Comparison of ENCODE assay signal across 9 mouse cellular contexts in genomic region chr1:133181072-133182015, GRCm38 (mm10). TPM values are rescaled to one million over a fixed set of nuclear protein-coding genes. Genes with fewer than 3 reads are reported as not detected.
DNase-seq lines count a peak whose midpoint lies in the region; ATAC-seq and TF ChIP-seq lines count a peak whose summit lies in the region.
"Had no signal": no experiment of that assay in that cellular context is flagged by ENCODE, and none has a peak within 500 bp of the region (broad histone marks: within the 10 kb centered on the region; RNA-seq: fewer than 3 reads in every experiment).

No protein-coding gene starts in this region.

- DNase-seq in CD8-positive naive resting alpha-beta T cell, adult 2 months (ENCODE audit: low read depth in 2 of 2, low spot score in 2 of 2) = peak; percentile 48 to 65
- DNase-seq in brain, embryonic 18.5 days (ENCODE audit: low read depth, low spot score) = peak; percentile 82
- DNase-seq in forebrain, embryonic 11.5 days (ENCODE audit: low spot score) = peak; percentile 92
- DNase-seq in kidney, postnatal 25 days = peak; percentile 75 to 82
- no peak for DNase-seq in liver, embryonic 13.5 days
- DNase-seq in thymus, adult 2 months = peak; percentile 82

- H3K4me2 ChIP-seq in forebrain, embryonic 11.5 days (ENCODE audit: low read depth, low read length, severe bottlenecking) = peak overlapping the region; percentile 60
- H3K4me2 ChIP-seq in heart, embryonic 15.5 days = peak overlapping the region; percentile 87
- H3K4me2 ChIP-seq in liver, embryonic 13.5 days = peak overlapping the region; percentile 55
- H3K4me2 ChIP-seq in neural tube, embryonic 12.5 days (replicated peaks) = peak overlapping the region; percentile 75

- peaks cover 11% of the 10 kb centered on the region for H3K4me1 ChIP-seq in forebrain, embryonic 11.5 days (replicated peaks; ENCODE audit: control insufficient read depth, insufficient read depth, low read length)
- peaks cover 20% of the 10 kb centered on the region for H3K4me1 ChIP-seq in heart, embryonic 15.5 days (replicated peaks)
- H3K4me1 ChIP-seq in liver, embryonic 13.5 days (replicated peaks) = peaks cover 16% of the 10 kb centered on the region
- H3K4me1 ChIP-seq in neural tube, embryonic 12.5 days = peaks cover 29% of the 10 kb centered on the region
- H3K4me1 ChIP-seq in thymus, adult 2 months (replicated peaks; ENCODE audit: control insufficient read depth, insufficient read depth, low read length) = peaks cover 13% of the 10 kb centered on the region

- H3K9me3 ChIP-seq in forebrain, embryonic 11.5 days (ENCODE audit: control insufficient read depth, low read length) = no peaks in the 10 kb centered on the region
- H3K9me3 ChIP-seq in heart, embryonic 15.5 days (replicated peaks) = no peaks in the 10 kb centered on the region
- H3K9me3 ChIP-seq in liver, embryonic 13.5 days (replicated peaks) = no peaks in the 10 kb centered on the region
- H3K9me3 ChIP-seq in neural tube, embryonic 12.5 days = no peaks in the 10 kb centered on the region

- no peaks in the 10 kb centered on the region for H3K27me3 ChIP-seq in forebrain, embryonic 11.5 days (ENCODE audit: control insufficient read depth, insufficient read depth, low read length)
- peaks cover 18% of the 10 kb centered on the region for H3K27me3 ChIP-seq in heart, embryonic 15.5 days
- H3K27me3 ChIP-seq in liver, embryonic 13.5 days = peaks cover 54% of the 10 kb centered on the region
- no peaks in the 10 kb centered on the region for H3K27me3 ChIP-seq in neural tube, embryonic 12.5 days (replicated peaks)
- H3K27me3 ChIP-seq in thymus, adult 2 months (ENCODE audit: control insufficient read depth, insufficient read depth, low read length) = peaks cover 12% of the 10 kb centered on the region; the same call in 1 of the 2 replicates

- peak overlapping the region; percentile 42 for H3K4me3 ChIP-seq in forebrain, embryonic 11.5 days (ENCODE audit: low read depth, low read length)
- peak overlapping the region; percentile 51 for H3K4me3 ChIP-seq in heart, embryonic 15.5 days
- H3K4me3 ChIP-seq in liver, embryonic 13.5 days (replicated peaks) = peak overlapping the region; percentile 34
- peak overlapping the region; percentile 58 for H3K4me3 ChIP-seq in neural tube, embryonic 12.5 days
- no peak overlapping the region for H3K4me3 ChIP-seq in thymus, adult 2 months (ENCODE audit: control insufficient read depth, insufficient read depth, low read length)
- H3K4me3 ChIP-seq: erythroblast, embryonic 14.5 days had no signal

- no peak for TF ChIP-seq POLR2A in thymus, adult 2 months (IDR thresholded peaks at IDR 0.05; ENCODE audit: control insufficient read depth, extremely low read depth, insufficient read depth, low read length, poor library complexity)

- no peaks in the 10 kb centered on the region for H3K36me3 ChIP-seq in forebrain, embryonic 11.5 days (ENCODE audit: control insufficient read depth, insufficient read depth, low read length)
- no peaks in the 10 kb centered on the region for H3K36me3 ChIP-seq in heart, embryonic 15.5 days
- H3K36me3 ChIP-seq in liver, embryonic 13.5 days = no peaks in the 10 kb centered on the region
- no peaks in the 10 kb centered on the region for H3K36me3 ChIP-seq in neural tube, embryonic 12.5 days
- H3K36me3 ChIP-seq in thymus, adult 2 months (ENCODE audit: control insufficient read depth, insufficient read depth, low read length) = no peaks in the 10 kb centered on the region

- 0% methylated on average over 31 of the region's 31 CpGs for WGBS in forebrain, embryonic 11.5 days
- WGBS in heart, embryonic 15.5 days = under 1% methylated on average over 31 of the region's 31 CpGs
- 2% methylated on average over 31 of the region's 31 CpGs for WGBS in liver, embryonic 13.5 days (ENCODE audit: insufficient replicate concordance)
- under 1% methylated on average over 31 of the region's 31 CpGs for WGBS in neural tube, embryonic 12.5 days
- 8% methylated on average over 31 of the region's 31 CpGs for WGBS in thymus, adult 2 months

- peak overlapping the region; percentile 98 for H3K27ac ChIP-seq in forebrain, embryonic 11.5 days (ENCODE audit: low read depth, low read length)
- no peak overlapping the region for H3K27ac ChIP-seq in heart, embryonic 15.5 days
- no peak overlapping the region for H3K27ac ChIP-seq in liver, embryonic 13.5 days
- H3K27ac ChIP-seq in neural tube, embryonic 12.5 days = peak overlapping the region; percentile 96
- H3K27ac ChIP-seq in thymus, adult 2 months (ENCODE audit: control insufficient read depth, insufficient read depth, low read length) = no peak overlapping the region

- H3K9ac ChIP-seq in forebrain, embryonic 11.5 days (ENCODE audit: low read length) = peak overlapping the region; percentile 76
- peak overlapping the region; percentile 45 for H3K9ac ChIP-seq in heart, embryonic 15.5 days
- no peak overlapping the region for H3K9ac ChIP-seq in liver, embryonic 13.5 days
- peak overlapping the region; percentile 78 for H3K9ac ChIP-seq in neural tube, embryonic 12.5 days

- ATAC-seq in forebrain, embryonic 11.5 days (replicated peaks; ENCODE audit: low FRiP score) = peak; percentile 79
- peak; percentile 73 for ATAC-seq in heart, embryonic 15.5 days (replicated peaks; ENCODE audit: insufficient number of reproducible peaks, insufficient read depth, low FRiP score, low read depth)
- ATAC-seq in liver, embryonic 13.5 days (ENCODE audit: low read depth) = 0 out of 2 replicates have a peak, but pooled peaks have one; percentile 26
- ATAC-seq in neural tube, embryonic 12.5 days (ENCODE audit: low FRiP score, low read depth) = peak; percentile 67

- peak; percentile 85 for TF ChIP-seq CTCF in thymus, adult 2 months (IDR thresholded peaks at IDR 0.05; ENCODE audit: borderline replicate concordance, control insufficient read depth, extremely low read depth, insufficient read depth, low read length, poor library complexity)

RNA-seq across cellular contexts. Expression of gene Plekha6, which starts 17.3 kb away (rescaled TPM):
- polyA plus RNA-seq in forebrain, embryonic 11.5 days (2014; fragmentation: Nextera tagmentation; extraction: Ambion mirVana) = 16.2 and 18.8 TPM in 2 replicates
- polyA plus RNA-seq in heart, embryonic 15.5 days (2015; fragmentation: Nextera tagmentation; extraction: Ambion mirVana) = 12.2 and 13.8 TPM in 2 replicates
- 1.9 TPM in 2 replicates for polyA plus RNA-seq in liver, embryonic 13.5 days (2015; fragmentation: Nextera tagmentation; extraction: Ambion mirVana)
- polyA plus RNA-seq in neural tube, embryonic 12.5 days (2016; fragmentation: Nextera tagmentation; extraction: Ambion mirVana) = 28.4 and 29.4 TPM in 2 replicates
- 5.1 and 9.4 TPM in 2 replicates for polyA plus RNA-seq in thymus, adult 2 months (2012; rRNA removed)

RNA-seq across cellular contexts. Expression of gene Ppp1r15b, which starts 50.4 kb away (rescaled TPM):
- 62.8 and 69.7 TPM in 2 replicates for polyA plus RNA-seq in forebrain, embryonic 11.5 days (2014; fragmentation: Nextera tagmentation; extraction: Ambion mirVana)
- 20.2 and 24.3 TPM in 2 replicates for polyA plus RNA-seq in heart, embryonic 15.5 days (2015; fragmentation: Nextera tagmentation; extraction: Ambion mirVana)
- polyA plus RNA-seq in liver, embryonic 13.5 days (2015; fragmentation: Nextera tagmentation; extraction: Ambion mirVana) = 35.8 and 49.1 TPM in 2 replicates
- 43.3 and 45.8 TPM in 2 replicates for polyA plus RNA-seq in neural tube, embryonic 12.5 days (2016; fragmentation: Nextera tagmentation; extraction: Ambion mirVana)
- 45.8 and 55.0 TPM in 2 replicates for polyA plus RNA-seq in thymus, adult 2 months (2012; rRNA removed)

Comparison
In these comparisons a context has a peak if more than half of its experiments do, and no peak if none do; other contexts are left out.
1. ATAC-seq: peak in every context shown above with its lines; median percentile 79 in forebrain, embryonic 11.5 days; 73 in heart, embryonic 15.5 days; 67 in neural tube, embryonic 12.5 days; 26 in liver, embryonic 13.5 days.
2. H3K27ac ChIP-seq: peak in forebrain, embryonic 11.5 days (single experiment) and neural tube, embryonic 12.5 days (single experiment); none in heart, embryonic 15.5 days (single experiment), liver, embryonic 13.5 days (single experiment) and thymus, adult 2 months (single experiment).
3. Peak in every context shown above with its lines, with median percentiles within 50 percentile points of each other: H3K4me2 ChIP-seq.